26 mouse cellular contexts compared by ENCODE assay signal in genomic region chr9:51208974-51209332, GRCm38 (mm10). TPM values are rescaled to one million over a fixed set of nuclear protein-coding genes. Genes with fewer than 3 reads are reported as not detected.
"Had no signal": no experiment of that assay in that cellular context is flagged by ENCODE, and none has a peak within 500 bp of the region (broad histone marks: within the 10 kb centered on the region; RNA-seq: fewer than 3 reads in every experiment).

No protein-coding gene starts in this region.

- H3K4me2 ChIP-seq: kidney, embryonic 15.5 days; limb, embryonic 13.5 days; liver, embryonic 12.5 days; liver, embryonic 15.5 days; lung, embryonic 15.5 days; midbrain, embryonic 13.5 days had no signal

- H3K4me1 ChIP-seq: kidney, embryonic 15.5 days; limb, embryonic 10.5 days; limb, embryonic 13.5 days; liver, embryonic 12.5 days; liver, embryonic 15.5 days; lung, embryonic 15.5 days; megakaryocyte, embryonic 14.5 days; midbrain, embryonic 10.5 days; midbrain, embryonic 13.5 days had no signal

- H3K4me3 ChIP-seq: kidney, embryonic 15.5 days; left cerebral cortex, adult 2 months; limb, embryonic 10.5 days; limb, embryonic 13.5 days; liver, embryonic 12.5 days; liver, embryonic 15.5 days; lung, embryonic 15.5 days; megakaryocyte, embryonic 14.5 days; midbrain, embryonic 10.5 days; midbrain, embryonic 13.5 days had no signal

- DNase-seq: kidney, postnatal 10 days; kidney, postnatal 36 days; liver; lung, adult 18-20 months; lung, postnatal 10 days; lung, postnatal 36 days; thymus, adult 18-20 months; thymus, postnatal 36 days had no signal

- H3K9ac ChIP-seq: kidney, embryonic 15.5 days; limb, embryonic 13.5 days; liver, embryonic 12.5 days; liver, embryonic 15.5 days; lung, embryonic 15.5 days; midbrain, embryonic 13.5 days had no signal

- H3K27ac ChIP-seq: kidney, embryonic 15.5 days; left cerebral cortex, adult 2 months; limb, embryonic 10.5 days; limb, embryonic 13.5 days; liver, embryonic 12.5 days; liver, embryonic 15.5 days; lung, embryonic 15.5 days; midbrain, embryonic 10.5 days; midbrain, embryonic 13.5 days had no signal

- H3K9me3 ChIP-seq: kidney, embryonic 15.5 days; limb, embryonic 10.5 days; limb, embryonic 13.5 days; liver, embryonic 12.5 days; liver, embryonic 15.5 days; lung, embryonic 15.5 days; megakaryocyte, embryonic 14.5 days; midbrain, embryonic 10.5 days; midbrain, embryonic 13.5 days had no signal

- H3K36me3 ChIP-seq: kidney, embryonic 15.5 days; limb, embryonic 10.5 days; limb, embryonic 13.5 days; liver, embryonic 12.5 days; liver, embryonic 15.5 days; lung, embryonic 15.5 days; midbrain, embryonic 10.5 days; midbrain, embryonic 13.5 days had no signal

- H3K27me3 ChIP-seq: kidney, embryonic 15.5 days; limb, embryonic 13.5 days; liver, embryonic 12.5 days; liver, embryonic 15.5 days; lung, embryonic 15.5 days; midbrain, embryonic 13.5 days had no signal

- ATAC-seq: liver, embryonic 12.5 days; midbrain, embryonic 13.5 days; midbrain, embryonic 16.5 days had no signal

RNA-seq across cellular contexts. Expression of gene Pou2af1, which starts 4.6 kb away (rescaled TPM):
- total RNA-seq: layer of hippocampus, adult 8-10 months; layer of hippocampus, postnatal 36 days; left cerebral cortex, postnatal 10 days had no signal
- polyA plus RNA-seq: kidney, embryonic 15.5 days; limb, embryonic 10.5 days; limb, embryonic 13.5 days; midbrain, embryonic 10.5 days; midbrain, embryonic 13.5 days; neural tube, embryonic 11.5 days; neural tube, embryonic 14.5 days had no signal

RNA-seq across cellular contexts. Expression of gene Gm32742, which starts 43.6 kb away (rescaled TPM):
- total RNA-seq: layer of hippocampus, postnatal 10 days; layer of hippocampus, postnatal 36 days; left cerebral cortex, adult 2 months; left cerebral cortex, postnatal 10 days; monocyte, adult 5-6 weeks had no signal
- polyA plus RNA-seq: limb, embryonic 10.5 days; limb, embryonic 13.5 days; liver, embryonic 15.5 days; midbrain, embryonic 10.5 days; midbrain, embryonic 13.5 days; neural tube, embryonic 11.5 days; neural tube, embryonic 14.5 days had no signal
